20 mouse cellular contexts compared by ENCODE assay signal in genomic region chr7:49202971-49203370, GRCm38 (mm10).
DNase-seq lines count a peak whose midpoint lies in the region; ATAC-seq and TF ChIP-seq lines count a peak whose summit lies in the region.
"Had no signal": no experiment of that assay in that cellular context is flagged by ENCODE, and none has a peak within 500 bp of the region (broad histone marks: within the 10 kb centered on the region; RNA-seq: fewer than 3 reads in every experiment).

No protein-coding gene starts in this region.

- H3K4me3 ChIP-seq in cerebellum, adult 2 months (replicated peaks; ENCODE audit: insufficient read depth, low read depth, low read length): no peak overlapping the region
- H3K4me3 ChIP-seq in hindbrain, embryonic 16.5 days (ENCODE audit: low read length): no peak overlapping the region
- no peak overlapping the region for H3K4me3 ChIP-seq in hindbrain, embryonic 11.5 days (ENCODE audit: low read depth, low read length)
- H3K4me3 ChIP-seq in hindbrain, postnatal 0 days (ENCODE audit: low read length): no peak overlapping the region
- no peak overlapping the region for H3K4me3 ChIP-seq in midbrain, embryonic 13.5 days (replicated peaks)
- H3K4me3 ChIP-seq: forebrain, embryonic 12.5 days; midbrain, embryonic 12.5 days; neural tube, embryonic 15.5 days had no signal

- DNase-seq in cerebellum, adult 2 months: peak; percentile 50 to 77
- no peak for DNase-seq in cerebellum, adult 8-10 months
- no peak for DNase-seq in hindbrain, embryonic 11.5 days (ENCODE audit: low spot score)
- DNase-seq in hindbrain, postnatal 0 days (ENCODE audit: low spot score): no peak
- DNase-seq in embryo, embryonic 11 days: no peak
- DNase-seq: adrenal gland, postnatal 14 days; gastrocnemius, postnatal 10 days; heart, adult 18-20 months; kidney, adult 8-10 months; kidney, postnatal 25 days; lung, adult 2 months; lung, postnatal 4 days; right cerebral cortex, postnatal 4 days had no signal

- ATAC-seq in hindbrain, embryonic 16.5 days: peak; percentile 28; the same call in 1 of the 2 replicates
- no peak for ATAC-seq in hindbrain, embryonic 11.5 days (ENCODE audit: low FRiP score)
- no peak for ATAC-seq in hindbrain, postnatal 0 days
- peak; percentile 29; the same call in 1 of the 2 replicates for ATAC-seq in megakaryocyte progenitor cell, adult 5-6 weeks (replicated peaks; ENCODE audit: poor library complexity)
- no peak for ATAC-seq in midbrain, embryonic 13.5 days

- TF ChIP-seq CTCF in cerebellum, adult 2 months (IDR thresholded peaks at IDR 0.05; ENCODE audit: borderline replicate concordance, insufficient read depth, low read depth, low read length): no peak
- TF ChIP-seq CTCF in hindbrain, postnatal 0 days (IDR thresholded peaks at IDR 0.05; ENCODE audit: low read depth): no peak

- WGBS in cerebellum, adult 2 months: 11% methylated on average over 4 of the region's 4 CpGs
- WGBS in hindbrain, embryonic 16.5 days: 65% methylated on average over 4 of the region's 4 CpGs
- WGBS in hindbrain, embryonic 11.5 days: 65% methylated on average over 4 of the region's 4 CpGs
- 67% methylated on average over 4 of the region's 4 CpGs for WGBS in hindbrain, postnatal 0 days
- 83% methylated on average over 4 of the region's 4 CpGs for WGBS in midbrain, embryonic 13.5 days

- no peaks in the 10 kb centered on the region for H3K9me3 ChIP-seq in hindbrain, embryonic 16.5 days (ENCODE audit: control insufficient read depth, low read length)
- no peaks in the 10 kb centered on the region for H3K9me3 ChIP-seq in hindbrain, embryonic 11.5 days (ENCODE audit: control insufficient read depth, low read length)
- no peaks in the 10 kb centered on the region for H3K9me3 ChIP-seq in hindbrain, postnatal 0 days (ENCODE audit: low read length)
- H3K9me3 ChIP-seq in midbrain, embryonic 13.5 days: no peaks in the 10 kb centered on the region
- H3K9me3 ChIP-seq: forebrain, embryonic 12.5 days; midbrain, embryonic 12.5 days; neural tube, embryonic 15.5 days had no signal

- peaks cover 62% of the 10 kb centered on the region for H3K4me1 ChIP-seq in cerebellum, adult 2 months (ENCODE audit: control insufficient read depth, insufficient read depth, low read length)
- H3K4me1 ChIP-seq in hindbrain, embryonic 16.5 days (ENCODE audit: control insufficient read depth, insufficient read depth, low read depth, low read length): peaks cover 23% of the 10 kb centered on the region
- no peaks in the 10 kb centered on the region for H3K4me1 ChIP-seq in hindbrain, embryonic 11.5 days (replicated peaks; ENCODE audit: control insufficient read depth, insufficient read depth, low read length)
- peaks cover 22% of the 10 kb centered on the region for H3K4me1 ChIP-seq in hindbrain, postnatal 0 days (ENCODE audit: insufficient read depth, low read length)
- H3K4me1 ChIP-seq in midbrain, embryonic 13.5 days (replicated peaks): peaks cover 26% of the 10 kb centered on the region

- H3K9ac ChIP-seq in hindbrain, embryonic 16.5 days (ENCODE audit: low read depth, low read length): no peak overlapping the region
- no peak overlapping the region for H3K9ac ChIP-seq in hindbrain, embryonic 11.5 days (ENCODE audit: low read depth, low read length)
- no peak overlapping the region for H3K9ac ChIP-seq in hindbrain, postnatal 0 days (replicated peaks; ENCODE audit: low read length)
- H3K9ac ChIP-seq in midbrain, embryonic 13.5 days (replicated peaks): no peak overlapping the region
- H3K9ac ChIP-seq: forebrain, embryonic 12.5 days; midbrain, embryonic 12.5 days; neural tube, embryonic 15.5 days had no signal

- H3K36me3 ChIP-seq in hindbrain, embryonic 16.5 days (ENCODE audit: control insufficient read depth, insufficient read depth, low read length): no peaks in the 10 kb centered on the region
- no peaks in the 10 kb centered on the region for H3K36me3 ChIP-seq in hindbrain, embryonic 11.5 days (ENCODE audit: control insufficient read depth, insufficient read depth, low read length)
- no peaks in the 10 kb centered on the region for H3K36me3 ChIP-seq in hindbrain, postnatal 0 days (ENCODE audit: insufficient read depth, low read length)
- no peaks in the 10 kb centered on the region for H3K36me3 ChIP-seq in midbrain, embryonic 13.5 days
- H3K36me3 ChIP-seq: forebrain, embryonic 12.5 days; midbrain, embryonic 12.5 days; neural tube, embryonic 15.5 days had no signal

- no peak for TF ChIP-seq POLR2A in cerebellum, adult 2 months (IDR thresholded peaks at IDR 0.05; ENCODE audit: borderline replicate concordance, insufficient read depth, low read length)

- H3K27me3 ChIP-seq in cerebellum, adult 2 months (ENCODE audit: control insufficient read depth, insufficient read depth, low read length): no peaks in the 10 kb centered on the region
- no peaks in the 10 kb centered on the region for H3K27me3 ChIP-seq in hindbrain, embryonic 16.5 days (replicated peaks; ENCODE audit: control insufficient read depth, insufficient read depth, low read length)
- H3K27me3 ChIP-seq in hindbrain, embryonic 11.5 days (ENCODE audit: control insufficient read depth, insufficient read depth, low read length): no peaks in the 10 kb centered on the region
- no peaks in the 10 kb centered on the region for H3K27me3 ChIP-seq in hindbrain, postnatal 0 days (ENCODE audit: insufficient read depth, low read length)
- H3K27me3 ChIP-seq in midbrain, embryonic 13.5 days: no peaks in the 10 kb centered on the region
- H3K27me3 ChIP-seq: forebrain, embryonic 12.5 days; midbrain, embryonic 12.5 days; neural tube, embryonic 15.5 days had no signal

- H3K27ac ChIP-seq in cerebellum, adult 2 months (ENCODE audit: insufficient read depth, low read length): no peak overlapping the region
- no peak overlapping the region for H3K27ac ChIP-seq in hindbrain, embryonic 16.5 days (ENCODE audit: low read depth, low read length)
- H3K27ac ChIP-seq in hindbrain, embryonic 11.5 days (ENCODE audit: low read depth, low read length): no peak overlapping the region
- 0 out of 2 replicates have a peak overlapping the region, but pooled peaks have one; percentile 1 for H3K27ac ChIP-seq in hindbrain, postnatal 0 days
- H3K27ac ChIP-seq in midbrain, embryonic 13.5 days: no peak overlapping the region
- H3K27ac ChIP-seq: forebrain, embryonic 12.5 days; midbrain, embryonic 12.5 days; neural tube, embryonic 15.5 days had no signal

- H3K4me2 ChIP-seq in hindbrain, embryonic 16.5 days (ENCODE audit: low read length): no peak overlapping the region
- H3K4me2 ChIP-seq in hindbrain, embryonic 11.5 days (replicated peaks; ENCODE audit: low read depth, low read length): no peak overlapping the region
- no peak overlapping the region for H3K4me2 ChIP-seq in hindbrain, postnatal 0 days (ENCODE audit: low read depth, low read length)
- H3K4me2 ChIP-seq in midbrain, embryonic 13.5 days (replicated peaks): no peak overlapping the region
- H3K4me2 ChIP-seq: forebrain, embryonic 12.5 days; liver, embryonic 11.5 days; midbrain, embryonic 12.5 days; neural tube, embryonic 15.5 days had no signal

Comparison
In these comparisons a context has a peak if more than half of its experiments do, and no peak if none do; other contexts are left out.
1. DNase-seq: peak in cerebellum, adult 2 months (2 of 2); none in cerebellum, adult 8-10 months (single experiment), hindbrain, embryonic 11.5 days (single experiment), hindbrain, postnatal 0 days (single experiment) and embryo, embryonic 11 days (single experiment).
2. ATAC-seq: peak in hindbrain, embryonic 16.5 days (single experiment) and megakaryocyte progenitor cell, adult 5-6 weeks (single experiment); none in hindbrain, embryonic 11.5 days (single experiment), hindbrain, postnatal 0 days (single experiment) and midbrain, embryonic 13.5 days (single experiment).